Mouse (Mus musculus): ENCODE data around the gene Large1. TPM values are rescaled to one million over a fixed set of nuclear protein-coding genes. Genes with fewer than 3 reads are reported as not detected.
"Not testable (repeated sequence)": the region's sequence is repeated elsewhere in the genome, so short reads cannot be mapped to it uniquely, and the experiment has no call there.

Large1 gene
- total RNA-seq, 1 experiment = 14.8 TPM

- no peak for DNase-seq (ENCODE audit: low read depth, low spot score)
- H3K9me3 ChIP-seq (ENCODE audit: control insufficient read depth, insufficient read depth, low read depth, low read length) = no peaks in the 10 kb centered on the region
- TF ChIP-seq ZC3H11A (IDR thresholded peaks at IDR 0.05; ENCODE audit: borderline replicate concordance, low read depth, low read length) (no peak), CHD2 (IDR thresholded peaks at IDR 0.05; ENCODE audit: low read depth, low read length) (no peak), MAFK (IDR thresholded peaks at IDR 0.05; ENCODE audit: insufficient read depth, low read depth, low read length) (no peak), ZNF384 (IDR thresholded peaks at IDR 0.05; ENCODE audit: low read depth, low read length) (no peak), HCFC1 (IDR thresholded peaks at IDR 0.05; ENCODE audit: borderline replicate concordance, insufficient read depth, low read length) (no peak)
- no peak overlapping the region for H3K9ac ChIP-seq (ENCODE audit: insufficient read depth, low read depth, low read length, poor library complexity, severe bottlenecking)
- H3K4me1 ChIP-seq (ENCODE audit: control insufficient read depth in 2 of 2, insufficient read depth in 2 of 2, low read length in 2 of 2, poor library complexity in 1 of 2) = peaks cover 3% of the 10 kb centered on the region in 2 experiments; a peak in 3 of 4 replicates
- H3K4me3 ChIP-seq (ENCODE audit: insufficient read depth in 1 of 2, low read depth in 1 of 2, low read length in 2 of 2, poor library complexity in 1 of 2, severe bottlenecking in 1 of 2) = no peak overlapping the region
- no peaks in the 10 kb centered on the region for H3K36me3 ChIP-seq (ENCODE audit: control insufficient read depth, insufficient read depth, low read length, poor library complexity, severe bottlenecking)
- H3K27ac ChIP-seq (ENCODE audit: insufficient read depth, low read depth, low read length, poor library complexity, severe bottlenecking) = no peak overlapping the region
- in situ Hi-C loops (cut with MboI; ENCODE audit: low sequenced_read_pairs in 2 of 2, unreplicated experiment in 2 of 2) = no loop called here
Observed at GRCm38 (mm10) chr8:73101069-73101468, 252.3 kb downstream of the Large1 start.

GRCm38 (mm10) chr8:73100607-73101006, 252.7 kb downstream of the Large1 start:
- H3K36me3 ChIP-seq (ENCODE audit: control insufficient read depth, insufficient read depth, low read length, poor library complexity, severe bottlenecking); H3K9ac ChIP-seq (ENCODE audit: insufficient read depth, low read depth, low read length, poor library complexity, severe bottlenecking); H3K9me3 ChIP-seq (ENCODE audit: control insufficient read depth, insufficient read depth, low read depth, low read length); in situ Hi-C loops (cut with MboI; ENCODE audit: low sequenced_read_pairs in 2 of 2, unreplicated experiment in 2 of 2); H3K27ac ChIP-seq (ENCODE audit: insufficient read depth, low read depth, low read length, poor library complexity, severe bottlenecking); H3K4me3 ChIP-seq (ENCODE audit: insufficient read depth in 1 of 2, low read depth in 1 of 2, low read length in 2 of 2, poor library complexity in 1 of 2, severe bottlenecking in 1 of 2); H3K4me1 ChIP-seq (ENCODE audit: control insufficient read depth in 2 of 2, insufficient read depth in 2 of 2, low read length in 2 of 2, poor library complexity in 1 of 2); DNase-seq (ENCODE audit: low read depth, low spot score): not testable (repeated sequence)

- no peak overlapping the region for H3K9ac ChIP-seq (ENCODE audit: insufficient read depth, low read depth, low read length, poor library complexity, severe bottlenecking)
- no peak overlapping the region for H3K27ac ChIP-seq (ENCODE audit: insufficient read depth, low read depth, low read length, poor library complexity, severe bottlenecking)
- no peak for TF ChIP-seq ZNF384 (IDR thresholded peaks at IDR 0.05; ENCODE audit: low read depth, low read length)
- no peak for TF ChIP-seq MAFK (IDR thresholded peaks at IDR 0.05; ENCODE audit: insufficient read depth, low read depth, low read length)
- no peak for TF ChIP-seq ZC3H11A (IDR thresholded peaks at IDR 0.05; ENCODE audit: borderline replicate concordance, low read depth, low read length)
- TF ChIP-seq HCFC1 (IDR thresholded peaks at IDR 0.05; ENCODE audit: borderline replicate concordance, insufficient read depth, low read length) = no peak
- TF ChIP-seq CHD2 (IDR thresholded peaks at IDR 0.05; ENCODE audit: low read depth, low read length) = no peak
- no peak for DNase-seq (ENCODE audit: low read depth, low spot score)
- H3K4me3 ChIP-seq (ENCODE audit: insufficient read depth in 1 of 2, low read depth in 1 of 2, low read length in 2 of 2, poor library complexity in 1 of 2, severe bottlenecking in 1 of 2) = no peak overlapping the region
- H3K9me3 ChIP-seq (ENCODE audit: control insufficient read depth, insufficient read depth, low read depth, low read length) = no peaks in the 10 kb centered on the region
- H3K36me3 ChIP-seq (ENCODE audit: control insufficient read depth, insufficient read depth, low read length, poor library complexity, severe bottlenecking) = no peaks in the 10 kb centered on the region
- H3K4me1 ChIP-seq (ENCODE audit: control insufficient read depth in 2 of 2, insufficient read depth in 2 of 2, low read length in 2 of 2, poor library complexity in 1 of 2) = peaks cover 3% of the 10 kb centered on the region in 2 experiments; a peak in 3 of 4 replicates
- in situ Hi-C loops (cut with MboI; ENCODE audit: low sequenced_read_pairs in 2 of 2, unreplicated experiment in 2 of 2) = no loop called here
Observed at GRCm38 (mm10) chr8:73099542-73099941, 253.8 kb downstream of the Large1 start.

GRCm38 (mm10) chr8:73096952-73097351, 256.4 kb downstream of the Large1 start:
- H3K27ac ChIP-seq (ENCODE audit: insufficient read depth, low read depth, low read length, poor library complexity, severe bottlenecking) = no peak overlapping the region
- DNase-seq (ENCODE audit: low read depth, low spot score) = no peak
- H3K36me3 ChIP-seq (ENCODE audit: control insufficient read depth, insufficient read depth, low read length, poor library complexity, severe bottlenecking) = no peaks in the 10 kb centered on the region
- no peak overlapping the region for H3K9ac ChIP-seq (ENCODE audit: insufficient read depth, low read depth, low read length, poor library complexity, severe bottlenecking)
- in situ Hi-C loops (cut with MboI; ENCODE audit: low sequenced_read_pairs in 2 of 2, unreplicated experiment in 2 of 2) = no loop called here
- H3K4me3 ChIP-seq (ENCODE audit: insufficient read depth in 1 of 2, low read depth in 1 of 2, low read length in 2 of 2, poor library complexity in 1 of 2, severe bottlenecking in 1 of 2) = no peak overlapping the region
- no peaks in the 10 kb centered on the region for H3K4me1 ChIP-seq (ENCODE audit: control insufficient read depth in 2 of 2, insufficient read depth in 2 of 2, low read length in 2 of 2, poor library complexity in 1 of 2)
- H3K9me3 ChIP-seq (ENCODE audit: control insufficient read depth, insufficient read depth, low read depth, low read length) = no peaks in the 10 kb centered on the region
- TF ChIP-seq HCFC1 (IDR thresholded peaks at IDR 0.05; ENCODE audit: borderline replicate concordance, insufficient read depth, low read length) = no peak
- TF ChIP-seq MAFK (IDR thresholded peaks at IDR 0.05; ENCODE audit: insufficient read depth, low read depth, low read length) = no peak
- TF ChIP-seq ZNF384 (IDR thresholded peaks at IDR 0.05; ENCODE audit: low read depth, low read length) = no peak
- TF ChIP-seq ZC3H11A (IDR thresholded peaks at IDR 0.05; ENCODE audit: borderline replicate concordance, low read depth, low read length) = no peak
- no peak for TF ChIP-seq CHD2 (IDR thresholded peaks at IDR 0.05; ENCODE audit: low read depth, low read length)

GRCm38 (mm10) chr8:73077746-73078145, 275.6 kb downstream of the Large1 start:
- H3K27ac ChIP-seq (ENCODE audit: insufficient read depth, low read depth, low read length, poor library complexity, severe bottlenecking); H3K4me1 ChIP-seq (ENCODE audit: control insufficient read depth in 2 of 2, insufficient read depth in 2 of 2, low read length in 2 of 2, poor library complexity in 1 of 2); DNase-seq (ENCODE audit: low read depth, low spot score); H3K9ac ChIP-seq (ENCODE audit: insufficient read depth, low read depth, low read length, poor library complexity, severe bottlenecking); H3K36me3 ChIP-seq (ENCODE audit: control insufficient read depth, insufficient read depth, low read length, poor library complexity, severe bottlenecking); H3K9me3 ChIP-seq (ENCODE audit: control insufficient read depth, insufficient read depth, low read depth, low read length); H3K4me3 ChIP-seq (ENCODE audit: insufficient read depth in 1 of 2, low read depth in 1 of 2, low read length in 2 of 2, poor library complexity in 1 of 2, severe bottlenecking in 1 of 2); in situ Hi-C loops (cut with MboI; ENCODE audit: low sequenced_read_pairs in 2 of 2, unreplicated experiment in 2 of 2): not testable (repeated sequence)
